Mouse (Mus musculus) brain, adult 2 months (tissue): ENCODE measurements at regions not wholly inside any gene's neighbourhood (a gene's known extent, or its start where the extent isn't known, plus 50 kb on each side); places are given as distances from the start of the nearest gene placed in this dataset.
"Not testable (repeated sequence)": the region's sequence is repeated elsewhere in the genome, so short reads cannot be mapped to it uniquely, and the experiment has no call there.

Experiments used
- DNase-seq: peaks from one replicate; pipeline ENCODE4 v3.0.0; 2011; ENCODE audit warnings: low read depth, low spot score

- peak; percentile 47 for DNase-seq
These were observed 830.4 kb upstream of the Grm7 start for GRCm38 (mm10) chr6:109814990-109815389.

GRCm38 (mm10) chr6:109848313-109848712 lies 797.1 kb upstream of the Grm7 start:
- DNase-seq = no peak

GRCm38 (mm10) chr6:109855806-109856205 lies 789.6 kb upstream of the Grm7 start:
- DNase-seq = peak; percentile 5

GRCm38 (mm10) chr6:109863411-109863810 lies 782.0 kb upstream of the Grm7 start:
- DNase-seq = peak; percentile 50

- no peak for DNase-seq
These were observed 771.2 kb upstream of the Grm7 start for GRCm38 (mm10) chr6:109874187-109874586.

- DNase-seq = peak; percentile 57
These were observed 770.7 kb upstream of the Grm7 start for GRCm38 (mm10) chr6:109874625-109875040.

- DNase-seq = not testable (repeated sequence)
These were observed 769.8 kb upstream of the Grm7 start for GRCm38 (mm10) chr6:109875548-109875947.

GRCm38 (mm10) chr6:109879145-109879544 lies 766.2 kb upstream of the Grm7 start:
- peak; percentile 40 for DNase-seq

GRCm38 (mm10) chr6:109923780-109924179 lies 721.6 kb upstream of the Grm7 start:
- DNase-seq = no peak

GRCm38 (mm10) chr6:109948491-109948890 lies 696.9 kb upstream of the Grm7 start:
- peak; percentile 10 for DNase-seq

GRCm38 (mm10) chr6:109948928-109949327 lies 696.5 kb upstream of the Grm7 start:
- DNase-seq = peak; percentile 25

GRCm38 (mm10) chr6:109957901-109958300 lies 687.5 kb upstream of the Grm7 start:
- DNase-seq = not testable (repeated sequence)
